Mouse (Mus musculus) monocyte, adult 59 days (primary cell): Measurements from ENCODE around the gene Flad1. TPM values are rescaled to one million over a fixed set of nuclear protein-coding genes. Genes with fewer than 3 reads are reported as not detected.

ENCODE experiments used
- total RNA-seq, 2 experiments: library from RNA; stranded (reverse); gene quantifications; one replicate each; pipeline ENCODE4 v1.2.4; 2023

Flad1 gene
- 10 to 100 TPM; 20.0 to 28.1 TPM for total RNA-seq

DNA sequence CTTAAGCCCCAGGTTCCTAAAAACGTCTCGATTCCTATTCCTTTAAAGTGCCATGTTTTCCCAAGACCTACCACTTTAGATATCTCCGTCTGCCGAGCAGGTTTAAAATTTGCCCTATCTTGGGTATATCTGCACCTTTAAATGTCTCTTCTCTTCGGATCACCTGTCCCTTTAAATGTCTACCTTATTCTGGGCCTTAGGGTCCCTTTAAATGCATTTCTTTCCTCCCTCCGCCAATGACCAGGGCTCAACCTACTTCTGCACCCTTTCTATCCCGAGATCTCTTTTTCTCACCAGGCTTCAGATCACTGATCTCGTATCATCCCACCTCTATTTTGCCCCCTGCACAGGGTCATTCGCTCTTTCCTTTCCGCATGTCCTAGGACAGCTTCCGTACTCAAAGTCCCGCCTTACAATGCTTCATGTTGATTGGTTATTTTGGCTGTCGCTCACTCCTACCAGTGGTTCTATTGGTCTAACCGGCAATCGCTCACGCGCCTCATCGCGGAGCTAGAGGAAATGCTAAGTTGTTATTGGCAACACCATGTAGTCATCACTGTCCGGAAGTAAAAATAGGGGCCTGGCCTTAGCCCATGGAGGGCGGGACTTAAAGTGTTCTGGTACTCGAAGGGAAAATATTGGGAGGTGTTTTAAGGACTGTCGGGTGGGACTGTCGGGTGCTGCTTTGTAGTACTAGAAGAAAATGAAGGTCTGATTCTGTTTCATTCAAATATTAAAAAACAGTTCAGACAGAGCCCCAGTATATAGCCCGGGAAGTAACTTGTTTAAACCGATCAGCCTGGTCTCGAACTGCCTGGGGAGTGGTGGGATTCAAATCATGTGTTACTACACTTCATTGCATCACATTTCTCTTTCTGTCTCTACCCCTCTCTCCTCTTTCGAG is at the start of gene Flad1:
TSS of gene Flad1 (minus strand) at position 381 of the 904 bp plus-strand sequence.

DNA sequence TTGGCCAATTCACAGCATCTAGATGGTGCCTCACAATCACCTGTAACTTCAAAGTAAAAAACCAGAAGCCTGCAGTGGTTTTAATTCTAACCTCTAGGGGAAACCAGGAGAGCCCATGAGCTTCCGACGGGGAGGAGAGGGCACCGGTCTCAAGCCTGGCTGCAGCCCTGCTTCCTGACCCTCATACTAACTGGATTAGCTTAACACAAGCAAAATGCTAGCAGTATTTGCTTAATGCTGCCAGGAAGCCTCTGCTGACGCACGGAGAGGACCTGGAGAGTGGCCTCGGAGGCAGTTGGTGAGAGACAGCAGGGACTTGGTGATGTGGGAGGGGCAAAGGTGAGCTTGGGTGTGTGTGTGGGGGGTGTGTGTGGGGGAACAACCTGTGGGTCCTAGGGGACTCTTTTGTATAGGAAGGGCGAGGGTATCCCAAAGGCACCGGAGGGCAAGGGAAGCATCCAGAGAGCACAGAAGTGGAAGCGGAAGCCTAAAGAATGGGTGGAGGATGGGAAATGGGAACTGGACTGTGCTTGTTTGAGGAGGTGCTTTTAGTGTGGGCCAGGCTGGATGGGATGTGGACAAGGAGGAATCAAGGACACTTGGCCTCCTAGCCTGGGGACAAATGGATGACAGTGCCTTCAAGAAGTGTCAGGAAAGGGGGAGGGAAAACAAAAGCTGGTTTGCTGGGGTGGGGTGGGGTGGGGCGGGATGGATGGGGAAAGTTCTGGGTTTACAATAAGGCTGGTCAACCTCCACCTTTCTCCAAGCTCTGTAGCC is 42.9 kb upstream of the Flad1 start, which contains the start of gene Pmvk:
TSS of gene Pmvk (plus strand) at position 141 of the 777 bp plus-strand sequence.

DNA sequence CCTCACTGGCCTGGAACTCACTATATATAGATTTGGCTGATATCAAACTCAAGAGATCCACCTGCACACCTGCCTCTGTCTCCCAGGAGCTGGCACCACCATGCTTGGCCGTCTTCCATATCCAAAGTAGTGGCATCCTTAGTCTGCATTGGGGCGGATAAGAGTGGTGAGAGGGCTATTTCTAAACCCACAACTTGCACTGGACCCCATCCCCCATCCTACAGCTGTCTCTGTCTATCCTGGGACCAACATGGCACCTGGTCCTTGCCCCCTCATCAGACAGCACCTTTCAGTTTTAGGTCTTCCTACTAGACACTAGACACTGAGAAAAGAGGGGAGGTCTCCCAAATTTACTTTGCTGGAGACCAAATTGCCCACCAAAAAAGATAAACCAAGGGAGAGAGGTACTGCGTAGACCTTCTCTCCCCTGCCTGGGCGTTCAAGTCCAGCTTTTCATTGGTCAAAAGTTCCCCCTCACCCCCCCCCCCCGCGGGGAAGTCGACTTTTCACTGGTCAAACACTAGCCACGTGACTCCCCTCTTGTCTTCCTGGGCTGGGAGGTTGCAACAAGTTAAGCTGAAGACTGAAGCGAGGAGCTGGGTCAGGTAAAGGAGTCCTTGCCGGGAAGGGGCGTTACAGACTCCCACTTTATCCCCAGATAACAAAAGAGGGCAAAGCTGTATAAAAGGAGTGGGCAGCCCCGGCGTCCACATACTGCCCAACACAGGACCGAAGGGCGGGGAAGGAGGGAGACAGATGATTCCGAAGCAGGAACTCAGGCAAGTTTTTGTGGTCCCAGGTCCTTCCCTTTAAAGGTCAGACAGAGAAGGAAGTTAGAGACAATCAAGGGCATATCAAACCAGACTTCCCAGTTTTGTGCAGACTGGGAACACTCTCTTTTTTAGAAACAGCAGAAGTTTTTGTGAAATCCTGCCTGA is 24.8 kb upstream of the Flad1 start, which contains the start of gene Pbxip1:
TSS of gene Pbxip1 (plus strand) at position 531 of the 938 bp plus-strand sequence.

DNA sequence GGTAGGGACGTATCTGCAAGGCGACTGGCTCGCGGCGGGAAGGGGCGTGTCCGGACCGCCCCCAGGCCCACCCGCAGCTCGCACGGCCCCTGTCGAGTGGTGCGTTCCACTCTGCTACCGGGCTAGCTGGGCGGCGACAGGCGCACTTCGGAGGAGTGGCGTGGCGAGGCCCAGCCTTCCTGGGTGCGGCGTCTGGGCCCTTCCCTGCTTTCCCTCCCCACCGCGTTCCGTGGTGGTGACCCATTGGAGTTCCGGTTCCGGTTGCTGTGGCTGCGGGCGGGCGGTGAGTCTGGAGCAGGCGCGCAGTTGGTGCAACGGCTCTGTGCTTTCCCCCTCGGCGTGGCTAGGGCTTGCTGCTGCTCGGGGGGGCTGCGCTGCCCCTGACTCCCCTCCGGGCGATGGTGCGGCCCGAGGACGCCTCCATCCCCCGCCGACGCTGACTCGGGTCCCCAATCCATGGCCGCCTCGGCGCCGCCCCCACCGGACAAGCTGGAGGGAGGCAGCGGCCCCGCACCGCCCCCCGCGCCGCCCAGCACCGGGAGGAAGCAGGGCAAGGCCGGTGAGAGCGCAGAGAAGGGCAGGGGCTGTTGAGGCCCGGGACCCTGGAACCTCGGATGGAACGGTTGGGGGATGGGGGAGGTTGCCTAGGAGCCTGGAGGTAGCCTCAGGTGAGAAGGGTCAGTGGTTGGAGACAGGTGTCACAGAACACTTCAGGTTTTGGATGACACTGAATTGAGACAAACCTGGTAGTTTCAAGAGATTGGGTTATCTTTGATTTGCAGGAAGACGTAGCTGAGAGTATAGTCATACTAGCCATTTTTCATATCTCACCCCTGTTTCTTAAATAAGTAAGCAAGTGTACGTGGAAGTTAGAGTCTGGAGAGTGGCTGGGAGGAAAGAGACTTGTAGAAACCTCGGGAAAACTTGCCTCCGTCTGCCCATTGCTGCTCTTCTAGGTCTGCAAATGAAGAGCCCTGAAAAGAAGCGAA is 18.8 kb upstream of the Flad1 start, which contains the start of gene Pygo2:
TSS of gene Pygo2 (plus strand) at position 44 of the 989 bp plus-strand sequence.

DNA sequence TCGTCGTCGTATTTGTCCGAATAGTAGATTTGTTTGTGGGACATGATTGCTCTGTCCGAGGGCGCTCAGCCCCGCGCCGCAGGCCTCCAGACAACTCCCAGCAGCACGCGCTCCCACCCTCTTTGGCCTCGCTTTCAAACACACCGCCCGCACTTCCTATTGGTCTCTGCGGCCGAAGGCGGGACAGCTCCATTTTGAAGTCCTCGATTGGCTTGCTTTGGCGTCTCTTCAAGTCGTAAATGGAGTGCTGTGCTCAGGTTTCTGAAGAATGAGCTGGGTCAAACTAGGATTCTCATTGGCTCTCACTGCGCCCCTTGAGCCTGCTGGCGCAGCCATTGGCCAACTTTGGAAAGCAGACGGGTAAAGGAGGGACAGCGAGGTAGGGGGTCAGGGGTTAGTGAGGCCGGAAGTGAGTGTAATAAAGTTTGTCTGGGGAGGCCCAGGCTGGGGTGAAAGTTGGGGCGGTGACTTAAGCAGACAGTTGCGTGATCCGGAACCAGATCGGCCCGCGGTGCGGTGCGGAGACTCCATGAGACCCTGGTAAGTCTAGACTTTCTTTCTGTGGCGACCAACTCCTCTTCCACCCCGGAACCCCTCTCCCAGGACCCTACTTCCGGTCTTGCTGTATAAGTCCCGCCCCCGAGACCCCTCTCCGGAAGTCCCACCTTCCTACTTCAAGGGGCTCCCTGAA is 6.6 kb upstream of the Flad1 start, which contains the start of the genes Cks1b and Shc1:
TSS of gene Cks1b (minus strand) at position 214 of the 691 bp plus-strand sequence.
TSS of gene Shc1 (plus strand) at position 274 of the 691 bp plus-strand sequence.

DNA sequence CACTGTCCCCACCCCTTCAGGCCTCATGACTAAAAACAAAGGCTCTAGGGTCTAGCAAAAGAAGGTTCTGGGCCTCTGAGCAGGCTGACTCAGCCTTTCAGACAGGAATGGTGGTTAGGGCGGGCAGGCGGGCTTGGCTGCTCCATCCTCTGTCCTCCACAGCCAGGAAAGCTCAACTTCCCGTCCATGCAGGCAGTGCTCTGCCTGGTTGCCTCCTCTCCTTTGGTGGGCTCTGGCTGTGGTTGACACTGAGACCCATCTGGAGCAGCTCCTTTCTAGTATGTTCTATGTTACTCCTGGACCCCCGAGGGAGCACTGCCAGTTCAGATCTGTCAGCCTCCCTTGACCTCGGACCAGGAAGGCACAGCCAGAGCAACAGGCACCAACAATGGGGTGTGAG is 9.0 kb downstream of the Flad1 start, which contains the start of gene Lenep:
TSS of gene Lenep (minus strand) at position 101 of the 400 bp plus-strand sequence.

DNA sequence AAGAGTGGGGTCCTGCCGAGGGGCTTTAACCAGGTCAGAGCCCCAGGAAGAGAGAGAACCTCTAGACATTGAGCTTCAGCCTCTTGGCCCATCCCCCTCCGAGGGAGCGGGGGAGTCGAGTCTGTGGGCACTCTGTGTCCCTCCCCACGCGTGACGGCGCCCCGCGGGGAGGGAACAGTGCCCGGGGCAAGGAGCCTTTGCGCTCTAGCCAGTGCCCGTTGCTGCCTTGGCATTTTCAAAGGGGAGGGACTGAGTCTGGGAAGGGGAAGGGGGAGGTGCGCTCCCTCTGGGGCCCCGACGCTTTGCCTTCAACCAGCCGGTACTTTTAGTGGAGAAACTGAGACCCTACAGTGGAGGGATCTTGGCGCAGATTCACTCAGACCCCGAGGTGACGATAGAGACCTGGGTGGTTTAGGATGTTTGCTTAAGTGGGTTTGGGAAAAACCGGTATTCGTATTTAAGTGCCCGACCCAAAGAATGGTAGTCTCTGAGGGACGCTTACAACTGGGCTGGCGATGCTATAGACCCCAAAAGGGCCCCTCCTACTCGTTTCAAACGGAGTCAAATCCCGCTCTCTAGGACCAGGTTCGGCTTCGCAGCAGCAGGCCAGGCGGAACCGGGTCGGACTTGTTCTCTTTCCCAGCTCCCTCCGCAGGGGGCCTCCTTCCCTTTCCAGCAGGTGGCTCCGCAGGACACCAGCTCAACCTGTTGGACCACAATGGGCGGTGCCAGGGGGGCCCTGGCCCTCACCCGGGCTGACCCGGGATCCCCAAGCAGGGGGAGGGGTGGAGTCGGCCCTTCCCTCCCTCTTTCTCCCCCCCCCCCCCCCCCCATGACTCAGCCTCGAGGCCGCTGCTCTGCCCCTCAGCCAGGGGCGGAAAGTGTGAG is 17.4 kb downstream of the Flad1 start, which contains the start of gene Zbtb7b:
TSS of gene Zbtb7b (minus strand) at position 771 of the 888 bp plus-strand sequence.

DNA sequence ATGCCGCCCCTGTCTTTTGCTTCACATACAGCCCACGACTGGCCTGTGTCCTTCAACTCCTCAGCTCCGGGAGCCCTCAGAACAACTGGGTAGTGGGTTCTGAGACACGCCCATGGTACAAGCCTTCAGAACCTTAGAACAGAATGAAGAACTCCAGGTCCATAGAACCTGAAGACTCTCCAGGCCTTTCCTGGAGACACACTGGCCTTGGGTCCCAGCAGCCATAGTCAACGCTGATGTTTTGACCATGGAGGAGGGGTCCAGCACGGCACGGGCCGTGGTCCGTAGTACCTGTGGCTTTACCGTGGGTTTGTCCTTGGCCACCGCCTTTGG is 46.6 kb downstream of the Flad1 start, which contains the start of gene Dcst1:
TSS of gene Dcst1 (minus strand) at position 101 of the 333 bp plus-strand sequence.

DNA sequence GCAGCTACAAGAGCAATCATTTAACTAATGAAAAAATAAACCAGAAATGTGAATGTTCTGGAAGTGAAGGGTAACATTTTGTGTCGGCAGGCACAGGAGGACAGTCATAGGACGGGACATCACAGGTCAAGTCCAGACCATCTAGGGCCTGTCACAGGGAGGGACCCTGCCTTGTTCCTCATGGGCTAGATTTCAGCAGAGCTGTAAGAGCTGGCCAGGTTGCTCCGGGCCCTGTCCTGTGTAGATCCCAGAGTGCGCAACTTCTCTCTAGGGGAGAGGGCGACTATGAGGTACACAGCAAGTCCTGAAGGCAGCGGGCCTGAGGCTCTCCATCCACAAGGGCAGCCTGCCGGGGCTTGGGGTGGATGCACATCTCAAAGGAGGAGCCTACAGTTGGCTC is 50.0 kb downstream of the Flad1 start, which contains the start of gene Dcst2:
TSS of gene Dcst2 (plus strand) at position 301 of the 400 bp plus-strand sequence.

Other genes starting within 250 kb of the Flad1 start
- 10 to 100 TPM; 79.1 to 83.2 TPM for gene Clk2, start 247.1 kb downstream of the Flad1 start, total RNA-seq
- 10 to 100 TPM; 82.3 TPM for gene Scamp3, start 234.4 kb downstream of the Flad1 start, total RNA-seq
- 10 to 100 TPM; 12.2 to 13.0 TPM for gene Fam189b, start 228.7 kb downstream of the Flad1 start, total RNA-seq
- 100 to 1,000 TPM; 109 to 114 TPM for gene Gba, start 208.9 kb downstream of the Flad1 start, total RNA-seq
- 1 to 10 TPM; 5.2 to 6.8 TPM for gene Thbs3, start 196.7 kb downstream of the Flad1 start, total RNA-seq
- gene Mtx1, start 184.8 kb downstream of the Flad1 start, total RNA-seq, result 10 to 100 TPM; 84.0 to 86.7 TPM
- not detected for gene Muc1, start 182.8 kb downstream of the Flad1 start, total RNA-seq
- 100 to 1,000 TPM in 1 of 2 experiments, 10 to 100 TPM in 1; 82.1 to 104 TPM for gene Krtcap2, start 165.9 kb downstream of the Flad1 start, total RNA-seq
- 1 to 10 TPM in 1 of 2 experiments, under 1 TPM in 1; 0.18 to 1.1 TPM for gene Trim46, start 165.6 kb downstream of the Flad1 start, total RNA-seq
- 10 to 100 TPM; 65.3 to 74.1 TPM for gene Dpm3, start 152.5 kb downstream of the Flad1 start, total RNA-seq
- gene Slc50a1, start 141.3 kb downstream of the Flad1 start, total RNA-seq, result 10 to 100 TPM; 49.4 to 58.0 TPM
- under 1 TPM in 1 of 2 experiments, not detected in 1; 0.55 TPM for gene Efna1, start 130.7 kb downstream of the Flad1 start, total RNA-seq
- gene Efna3, start 88.9 kb downstream of the Flad1 start, total RNA-seq, result not detected
- gene Efna4, start 73.8 kb downstream of the Flad1 start, total RNA-seq, result not detected
- gene Adam15, start 61.9 kb downstream of the Flad1 start, total RNA-seq, result 100 to 1,000 TPM; 163 to 179 TPM
- gene Dcst2, start 49.9 kb downstream of the Flad1 start, total RNA-seq, result not detected
- gene Dcst1, start 46.6 kb downstream of the Flad1 start, total RNA-seq, result not detected
- gene Zbtb7b, start 17.1 kb downstream of the Flad1 start, total RNA-seq, result 100 to 1,000 TPM; 130 to 146 TPM
- gene Lenep, start 9.1 kb downstream of the Flad1 start, total RNA-seq, result not detected
- 1 to 10 TPM; 6.1 to 6.2 TPM for gene Cks1b, start 6.5 kb upstream of the Flad1 start, total RNA-seq
- gene Shc1, start 6.6 kb upstream of the Flad1 start, total RNA-seq, result 100 to 1,000 TPM; 110 to 117 TPM
- gene Pygo2, start 18.3 kb upstream of the Flad1 start, total RNA-seq, result 10 to 100 TPM; 47.6 to 47.8 TPM
- 100 to 1,000 TPM; 114 to 127 TPM for gene Pbxip1, start 24.8 kb upstream of the Flad1 start, total RNA-seq
- gene Pmvk, start 42.7 kb upstream of the Flad1 start, total RNA-seq, result 10 to 100 TPM; 11.1 to 16.8 TPM
- under 1 TPM; 0.12 to 0.21 TPM for gene Kcnn3, start 108.3 kb upstream of the Flad1 start, total RNA-seq